Mouse (Mus musculus) CH12.LX (cell line): ENCODE measurements around the gene Cnpy4.

Source experiments
- CTCF ChIP-seq, 2 experiments: IDR thresholded peaks in 1 of 2; conservative IDR thresholded peaks in 1 of 2; 2 replicates each; pipeline ENCODE4 v1.5.1; 2011 to 2012; ENCODE audit warnings: low read depth in 2 of 2, low read length in 2 of 2, improper control_type of control experiment in 1 of 2, inconsistent platforms in 1 of 2, mild to moderate bottlenecking in 1 of 2, moderate library complexity in 1 of 2
- EP300 ChIP-seq: IDR thresholded peaks from 2 replicates; pipeline ENCODE4 v1.6.1; 2011; ENCODE audit warnings: low read length, improper control_type of control experiment
- MAX ChIP-seq: IDR thresholded peaks from 2 replicates; pipeline ENCODE4 v1.6.1; 2011; ENCODE audit warnings: low read length, improper control_type of control experiment
- RAD21 ChIP-seq: IDR thresholded peaks from 2 replicates; pipeline ENCODE4 v1.6.1; 2011; ENCODE audit warnings: low read depth, mild to moderate bottlenecking, low read length, improper control_type of control experiment, moderate library complexity
- RCOR1 ChIP-seq: conservative IDR thresholded peaks from 2 replicates; pipeline ENCODE4 v1.6.1; 2012; ENCODE audit warnings: low read depth, mild to moderate bottlenecking, inconsistent platforms, low read length, improper control_type of control experiment
- TCF12 ChIP-seq: IDR thresholded peaks from 2 replicates; pipeline ENCODE4 v1.6.1; 2014; ENCODE audit warnings: low read depth, mild to moderate bottlenecking, inconsistent platforms, low read length, improper control_type of control experiment
- UBTF ChIP-seq: IDR thresholded peaks from 2 replicates; pipeline ENCODE4 v1.6.1; 2012; ENCODE audit warnings: low read depth, mild to moderate bottlenecking, inconsistent platforms, low read length, improper control_type of control experiment, moderate library complexity
- USF1 ChIP-seq: IDR thresholded peaks from 2 replicates; pipeline ENCODE4 v1.6.1; 2014; ENCODE audit warnings: low read depth, mild to moderate bottlenecking, inconsistent platforms, low read length, improper control_type of control experiment
- ZKSCAN1 ChIP-seq: IDR thresholded peaks from 2 replicates; pipeline ENCODE4 v1.6.1; 2012; ENCODE audit warnings: low read depth, inconsistent platforms, low read length, improper control_type of control experiment, borderline replicate concordance

- TF ChIP-seq UBTF (no peak), ZKSCAN1 (no peak), USF1 (no peak), MAX (no peak), CTCF (conservative IDR thresholded peaks at IDR 0.05 in 1 of 2, IDR thresholded peaks at IDR 0.05 in 1 of 2; ENCODE audit: low read depth in 2 of 2, low read length in 2 of 2) (no peak), RCOR1 (no peak), RAD21 (no peak), EP300 (no peak), TCF12 (no peak)
These were observed 8.2 kb downstream of the Cnpy4 start for GRCm38 (mm10) chr5:138195463-138195862.
